Mouse (Mus musculus): ENCODE measurements around the gene Psma6. TPM values are rescaled to one million over a fixed set of nuclear protein-coding genes. Genes with fewer than 3 reads are reported as not detected.

Gene Psma6
- polyA plus RNA-seq, 1 experiment: 17.3 TPM

DNA sequence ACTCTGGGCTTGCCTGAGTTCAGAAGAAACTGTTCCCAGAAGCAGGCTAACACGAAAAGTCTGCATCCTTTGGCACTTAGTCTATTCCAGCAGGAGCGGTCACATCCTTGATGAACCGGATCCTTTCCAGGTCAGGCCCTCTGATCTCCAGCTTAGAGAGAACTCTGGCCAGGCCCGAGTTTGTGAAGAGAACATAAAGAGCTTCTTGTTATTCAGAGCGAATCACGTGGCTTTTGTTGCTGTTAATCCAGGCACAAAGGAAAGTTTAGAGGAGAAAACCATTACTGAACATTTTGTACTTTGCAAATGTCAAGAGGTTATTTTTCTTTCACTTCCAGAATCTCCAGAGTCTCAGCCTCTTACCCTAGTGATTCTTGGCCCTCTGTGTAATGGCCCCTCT lies 1.9 kb downstream of the Psma6 start:
- Histone ChIP-seq H3K4me1 (ENCODE audit: control insufficient read depth, insufficient read depth, insufficient read length, low read length) (no peaks in the 10 kb centered on the region), H3K36me3 (ENCODE audit: control insufficient read depth, insufficient read depth, low read length) (peaks cover 3% of the 10 kb centered on the region; the same call in 1 of the 2 replicates), H3K27ac (ENCODE audit: insufficient read depth, low read depth, low read length) (0 out of 2 replicates have a peak overlapping the region, but pooled peaks have one; percentile 40), H3K27me3 (ENCODE audit: control insufficient read depth, insufficient read depth, low read length) (no peaks in the 10 kb centered on the region), H3K4me3 (ENCODE audit: low read depth, low read length) (no peak overlapping the region)
- WGBS: 66% methylated on average over 6 of the region's 6 CpGs
- TF ChIP-seq CTCF (IDR thresholded peaks at IDR 0.05; ENCODE audit: extremely low read depth, insufficient read length, insufficient replicate concordance, low read depth, low read length) (no peak), POLR2A (IDR thresholded peaks at IDR 0.05; ENCODE audit: low read depth, low read length) (no peak)

DNA sequence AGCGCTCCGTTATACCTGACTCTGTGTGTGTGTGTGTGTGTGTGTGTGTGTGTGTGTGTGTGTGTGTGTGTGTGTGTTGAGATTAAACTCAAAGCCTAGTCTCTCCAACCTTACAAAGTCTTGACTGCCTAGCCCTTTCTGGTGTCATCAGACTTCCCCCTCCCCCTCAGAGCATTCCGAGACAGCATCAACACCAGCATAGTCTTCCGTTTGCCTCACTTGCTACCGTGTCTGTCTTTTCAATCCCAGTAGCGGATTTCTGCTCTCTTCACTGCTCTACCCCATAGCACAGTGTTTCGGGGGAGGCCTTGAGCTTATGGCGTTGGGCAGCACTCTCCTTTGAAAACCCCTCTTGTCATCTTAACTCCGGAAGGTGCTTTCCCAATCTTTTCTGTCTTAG lies 2.4 kb downstream of the Psma6 start:
- no peak for TF ChIP-seq POLR2A (IDR thresholded peaks at IDR 0.05; ENCODE audit: low read depth, low read length)
- TF ChIP-seq CTCF (IDR thresholded peaks at IDR 0.05; ENCODE audit: extremely low read depth, insufficient read length, insufficient replicate concordance, low read depth, low read length): no peak
- no peaks in the 10 kb centered on the region for H3K4me1 ChIP-seq (ENCODE audit: control insufficient read depth, insufficient read depth, insufficient read length, low read length)
- no peak overlapping the region for H3K4me3 ChIP-seq (ENCODE audit: low read depth, low read length)
- H3K27ac ChIP-seq (ENCODE audit: insufficient read depth, low read depth, low read length): 0 out of 2 replicates have a peak overlapping the region, but pooled peaks have one; percentile 22
- H3K36me3 ChIP-seq (ENCODE audit: control insufficient read depth, insufficient read depth, low read length): peaks cover 3% of the 10 kb centered on the region; the same call in 1 of the 2 replicates
- WGBS: 84% methylated on average over 9 of the region's 9 CpGs
- H3K27me3 ChIP-seq (ENCODE audit: control insufficient read depth, insufficient read depth, low read length): no peaks in the 10 kb centered on the region

DNA sequence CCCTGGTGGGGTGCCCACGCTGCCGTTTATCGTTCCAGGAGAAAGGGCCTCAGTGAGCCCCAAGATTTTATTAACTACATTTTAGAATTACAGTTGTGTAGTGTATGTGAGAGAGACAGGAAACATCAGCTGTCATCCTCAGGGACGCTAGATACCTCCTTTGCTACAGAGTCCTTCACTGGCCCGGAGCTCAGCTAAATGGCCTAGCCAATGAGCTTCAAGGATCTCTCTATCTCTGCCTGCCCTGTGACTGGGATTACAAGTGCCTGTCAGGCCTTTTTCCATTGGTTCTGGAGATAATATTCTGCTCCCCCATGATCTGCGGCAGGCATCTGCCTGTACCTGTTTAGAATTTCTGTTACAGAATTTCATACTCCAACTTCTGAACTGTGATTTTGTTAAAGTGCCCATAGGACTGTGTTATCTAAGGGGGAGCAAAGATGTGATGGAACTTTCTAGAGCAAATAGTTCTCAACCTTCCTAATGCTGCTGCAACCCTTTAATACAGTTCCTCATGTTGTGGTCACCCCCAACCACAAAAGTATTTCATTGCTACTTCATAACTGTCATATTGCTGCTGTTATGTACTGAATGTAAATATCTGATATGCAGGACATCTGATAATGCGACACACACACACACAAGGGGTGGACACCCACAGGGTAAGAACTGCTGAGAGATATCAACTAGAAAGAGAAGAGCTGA lies 3.2 kb downstream of the Psma6 start:
- Histone ChIP-seq H3K36me3 (ENCODE audit: control insufficient read depth, insufficient read depth, low read length) (no peaks in the 10 kb centered on the region; the same call in 1 of the 2 replicates), H3K27me3 (ENCODE audit: control insufficient read depth, insufficient read depth, low read length) (no peaks in the 10 kb centered on the region), H3K4me3 (ENCODE audit: low read depth, low read length) (no peak overlapping the region), H3K4me1 (ENCODE audit: control insufficient read depth, insufficient read depth, insufficient read length, low read length) (no peaks in the 10 kb centered on the region), H3K27ac (ENCODE audit: insufficient read depth, low read depth, low read length) (no peak overlapping the region)
- 83% methylated on average over 7 of the region's 7 CpGs for WGBS
- TF ChIP-seq POLR2A (IDR thresholded peaks at IDR 0.05; ENCODE audit: low read depth, low read length): no peak
- TF ChIP-seq CTCF (IDR thresholded peaks at IDR 0.05; ENCODE audit: extremely low read depth, insufficient read length, insufficient replicate concordance, low read depth, low read length): no peak

DNA sequence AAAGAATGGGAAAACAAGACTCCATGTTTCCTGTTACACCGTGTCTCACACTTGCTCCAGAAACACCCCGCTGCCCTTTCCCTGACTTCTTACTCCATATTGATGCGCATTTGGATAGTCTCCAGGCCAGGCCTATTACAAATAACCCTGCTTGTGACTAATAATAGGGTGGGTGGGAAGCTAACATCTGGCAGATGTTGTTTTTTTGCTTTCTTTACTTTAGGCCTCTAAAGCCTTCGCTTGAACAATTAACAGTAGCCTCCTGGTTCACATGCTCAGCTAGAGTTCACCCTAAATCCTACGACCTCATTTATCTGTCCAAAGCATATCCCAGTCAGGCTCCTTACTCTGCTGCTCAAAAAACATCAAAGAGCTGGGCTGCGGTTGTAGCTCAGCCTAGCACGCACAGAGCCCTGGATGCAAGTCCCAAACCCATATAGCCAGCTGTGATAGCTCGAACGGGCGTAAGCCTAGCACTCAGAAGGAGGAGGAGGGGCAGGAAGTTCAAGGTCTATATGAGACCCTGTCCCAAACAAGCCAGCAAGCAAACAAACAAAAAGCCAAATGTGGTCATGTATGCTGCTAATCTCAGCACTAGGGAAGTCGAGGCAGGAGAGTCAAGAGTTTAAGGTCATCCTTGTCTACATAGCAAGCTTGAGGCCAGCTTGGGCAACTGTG lies 3.9 kb downstream of the Psma6 start:
- 67% methylated on average over 11 of the region's 11 CpGs for WGBS
- no peaks in the 10 kb centered on the region for H3K36me3 ChIP-seq (ENCODE audit: control insufficient read depth, insufficient read depth, low read length)
- H3K4me1 ChIP-seq (ENCODE audit: control insufficient read depth, insufficient read depth, insufficient read length, low read length): no peaks in the 10 kb centered on the region
- no peaks in the 10 kb centered on the region for H3K27me3 ChIP-seq (ENCODE audit: control insufficient read depth, insufficient read depth, low read length)
- H3K4me3 ChIP-seq (ENCODE audit: low read depth, low read length): no peak overlapping the region
- no peak for TF ChIP-seq CTCF (IDR thresholded peaks at IDR 0.05; ENCODE audit: extremely low read depth, insufficient read length, insufficient replicate concordance, low read depth, low read length)
- no peak overlapping the region for H3K27ac ChIP-seq (ENCODE audit: insufficient read depth, low read depth, low read length)

DNA sequence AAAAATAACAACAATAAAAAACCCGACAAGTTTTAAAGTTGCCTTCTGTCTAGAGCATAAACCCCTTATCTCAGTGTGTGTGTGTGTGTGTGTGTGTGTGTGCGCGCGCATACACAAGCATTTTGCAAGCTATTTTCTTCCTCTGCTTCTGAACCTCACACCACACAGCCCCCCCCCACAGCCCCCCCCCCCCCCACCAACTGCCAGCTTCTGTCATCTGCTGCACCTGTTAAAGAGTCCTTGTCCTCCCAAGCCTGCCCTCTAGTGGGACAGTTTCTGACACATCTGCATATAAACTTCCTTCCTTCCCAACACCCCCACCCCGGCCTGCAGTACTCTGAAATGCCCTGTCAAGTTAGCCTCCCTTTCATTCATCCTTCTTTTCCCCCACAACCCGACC lies 4.5 kb downstream of the Psma6 start:
- Histone ChIP-seq H3K4me1 (ENCODE audit: control insufficient read depth, insufficient read depth, insufficient read length, low read length) (no peaks in the 10 kb centered on the region), H3K27me3 (ENCODE audit: control insufficient read depth, insufficient read depth, low read length) (no peaks in the 10 kb centered on the region), H3K27ac (ENCODE audit: insufficient read depth, low read depth, low read length) (no peak overlapping the region), H3K36me3 (ENCODE audit: control insufficient read depth, insufficient read depth, low read length) (no peaks in the 10 kb centered on the region), H3K4me3 (ENCODE audit: low read depth, low read length) (no peak overlapping the region)
- WGBS: 63% methylated on average over 6 of the region's 6 CpGs
- TF ChIP-seq CTCF (IDR thresholded peaks at IDR 0.05; ENCODE audit: extremely low read depth, insufficient read length, insufficient replicate concordance, low read depth, low read length) (peak; percentile 49; the same call in 1 of the 2 replicates), POLR2A (IDR thresholded peaks at IDR 0.05; ENCODE audit: low read depth, low read length) (no peak)

DNA sequence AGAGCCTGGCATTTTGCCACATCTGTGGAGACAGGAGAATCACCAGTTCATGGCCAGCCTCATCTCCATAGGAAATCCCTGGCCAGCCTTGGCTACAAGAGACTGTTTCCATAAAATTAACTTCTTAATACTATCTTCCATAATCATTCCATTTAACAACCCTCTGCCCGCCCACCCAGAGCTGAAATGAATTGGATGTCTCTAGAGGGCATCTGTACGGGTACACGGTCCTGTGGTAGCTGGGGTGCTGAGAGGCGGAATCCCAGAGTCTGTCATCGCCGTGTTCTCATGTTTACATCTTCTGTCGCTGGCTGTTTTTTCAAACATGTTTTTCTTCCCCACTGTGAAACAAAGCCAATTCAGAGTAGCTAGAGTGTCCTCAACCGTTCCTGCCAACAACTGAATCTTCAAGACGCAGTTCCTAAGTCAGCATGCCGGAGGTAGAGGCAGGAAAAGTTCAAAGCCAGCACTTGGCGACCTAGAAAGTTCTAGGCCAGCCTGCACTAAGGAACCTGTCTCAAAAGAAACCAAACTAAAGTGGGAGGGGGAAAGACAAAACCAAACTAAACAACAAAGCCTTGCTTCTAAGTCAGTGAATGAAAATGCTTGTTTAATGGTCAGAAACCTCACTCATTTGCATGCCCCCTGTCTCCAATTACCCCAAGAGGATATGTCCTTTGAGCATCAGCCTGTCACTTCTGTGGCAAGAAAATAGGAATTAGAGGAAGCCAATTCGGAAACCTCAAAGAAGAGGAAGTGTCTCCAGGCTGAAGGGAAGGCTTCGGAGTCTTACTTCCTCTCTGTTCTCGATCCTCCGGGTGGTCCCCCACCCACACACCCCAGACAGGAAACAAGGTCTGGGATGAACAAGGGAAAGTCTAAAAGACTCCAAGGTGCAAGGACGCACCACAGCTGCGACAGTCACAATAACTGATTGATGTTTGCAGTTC lies 5.4 kb downstream of the Psma6 start:
- H3K36me3 ChIP-seq (ENCODE audit: control insufficient read depth, insufficient read depth, low read length): no peaks in the 10 kb centered on the region
- H3K27ac ChIP-seq (ENCODE audit: insufficient read depth, low read depth, low read length): no peak overlapping the region
- no peak overlapping the region for H3K4me3 ChIP-seq (ENCODE audit: low read depth, low read length)
- TF ChIP-seq POLR2A (IDR thresholded peaks at IDR 0.05; ENCODE audit: low read depth, low read length) (no peak), CTCF (IDR thresholded peaks at IDR 0.05; ENCODE audit: extremely low read depth, insufficient read length, insufficient replicate concordance, low read depth, low read length) (no peak)
- WGBS: 78% methylated on average over 17 of the region's 17 CpGs
- H3K27me3 ChIP-seq (ENCODE audit: control insufficient read depth, insufficient read depth, low read length): no peaks in the 10 kb centered on the region
- H3K4me1 ChIP-seq (ENCODE audit: control insufficient read depth, insufficient read depth, insufficient read length, low read length): no peaks in the 10 kb centered on the region

Measured in small intestine, adult 2 months (tissue).